Mouse (Mus musculus) MEL (cell line): ENCODE measurements around the gene Acox2. TPM values are rescaled to one million over a fixed set of nuclear protein-coding genes. Genes with fewer than 3 reads are reported as not detected.
A peak's percentile ranks its signal among the peaks of the same experiment; 100 is the strongest.

Experiments
- DNase-seq: peaks from one replicate; pipeline ENCODE4 v3.0.0; 2011; ENCODE audit warnings: low read depth, low spot score
- H3K27ac ChIP-seq: 2 replicates; pipeline ENCODE4 v1.5.1; 2012; ENCODE audit warnings: low read depth, mild to moderate bottlenecking, control low read depth, low read length, moderate library complexity; ENCODE audit not compliant: control insufficient read depth
- H3K27me3 ChIP-seq, 2 experiments: fragments of 150-350 bp in 1 of 2; sonication (generic) in 1 of 2; 2 replicates each; pipeline ENCODE4 v1.6.1; 2012; ENCODE audit warnings: low read length in 2 of 2, mild to moderate bottlenecking in 2 of 2, improper control_type of control experiment in 1 of 2, moderate library complexity in 1 of 2; ENCODE audit not compliant: insufficient read depth in 2 of 2, control insufficient read depth in 1 of 2
- H3K36me3 ChIP-seq, 2 experiments: 2 replicates each; pipeline ENCODE4 v1.6.1; 2012 to 2014; ENCODE audit warnings: low read length in 2 of 2, improper control_type of control experiment in 1 of 2, inconsistent platforms in 1 of 2, mild to moderate bottlenecking in 1 of 2; ENCODE audit not compliant: insufficient read depth in 2 of 2, control insufficient read depth in 1 of 2
- H3K4me1 ChIP-seq, 2 experiments: fragments of 150-350 bp in 1 of 2; sonication (generic) in 1 of 2; 2 replicates each; pipeline ENCODE4 v1.6.1; 2012; ENCODE audit warnings: low read length in 2 of 2, improper control_type of control experiment in 1 of 2, mild to moderate bottlenecking in 1 of 2; ENCODE audit not compliant: insufficient read depth in 2 of 2, control insufficient read depth in 1 of 2
- H3K4me3 ChIP-seq, 2 experiments: fragments of 150-350 bp in 1 of 2; sonication (generic) in 1 of 2; 2 replicates each; pipeline ENCODE4 v1.5.1; 2012; ENCODE audit warnings: low read depth in 2 of 2, low read length in 2 of 2, mild to moderate bottlenecking in 2 of 2, moderate library complexity in 2 of 2, control low read depth in 1 of 2, improper control_type of control experiment in 1 of 2; ENCODE audit not compliant: control insufficient read depth in 1 of 2, insufficient read depth in 1 of 2
- H3K79me2 ChIP-seq: 2 replicates; pipeline ENCODE4 v1.6.1; 2012; ENCODE audit warnings: mild to moderate bottlenecking, low read length, moderate library complexity; ENCODE audit not compliant: control insufficient read depth, poor library complexity, insufficient read depth
- H3K9ac ChIP-seq: 2 replicates; pipeline ENCODE4 v1.6.1; 2012; ENCODE audit warnings: low read depth, mild to moderate bottlenecking, control low read depth, low read length, moderate library complexity; ENCODE audit not compliant: control insufficient read depth, poor library complexity, severe bottlenecking
- H3K9me3 ChIP-seq: fragments of 150-350 bp; sonication (generic); replicated peaks from 2 replicates; pipeline ENCODE4 v1.6.1; 2012; ENCODE audit warnings: mild to moderate bottlenecking, low read length, improper control_type of control experiment, moderate library complexity; ENCODE audit not compliant: insufficient read depth
- BHLHE40 ChIP-seq: IDR thresholded peaks from 2 replicates; pipeline ENCODE4 v1.6.1; 2012; ENCODE audit warnings: low read depth, mild to moderate bottlenecking, inconsistent platforms, low read length, improper control_type of control experiment, borderline replicate concordance
- CHD1 ChIP-seq: IDR thresholded peaks from 2 replicates; pipeline ENCODE4 v1.6.1; 2012; ENCODE audit warnings: low read depth, mild to moderate bottlenecking, inconsistent platforms, low read length, improper control_type of control experiment
- CHD2 ChIP-seq: IDR thresholded peaks from 2 replicates; pipeline ENCODE4 v1.6.1; 2011; ENCODE audit warnings: low read length, improper control_type of control experiment
- CTCF ChIP-seq, 3 experiments: IDR thresholded peaks in 2 of 3; conservative IDR thresholded peaks in 1 of 3; 2 replicates each; pipeline ENCODE4 v1.5.1; 2011 to 2012; ENCODE audit warnings: low read length in 3 of 3, low read depth in 2 of 3, mild to moderate bottlenecking in 2 of 3, improper control_type of control experiment in 1 of 3, inconsistent platforms in 1 of 3, mixed read lengths in 1 of 3, moderate library complexity in 1 of 3; ENCODE audit not compliant: control insufficient read depth in 1 of 3, insufficient read depth in 1 of 3, poor library complexity in 1 of 3, severe bottlenecking in 1 of 3
- E2F4 ChIP-seq: IDR thresholded peaks from 2 replicates; pipeline ENCODE4 v1.6.1; 2011; ENCODE audit warnings: low read depth, low read length, improper control_type of control experiment, borderline replicate concordance
- ELF1 ChIP-seq: IDR thresholded peaks from 2 replicates; pipeline ENCODE4 v1.6.1; 2014; ENCODE audit warnings: low read depth, mild to moderate bottlenecking, inconsistent platforms, low read length, improper control_type of control experiment, moderate library complexity
- EP300 ChIP-seq, 2 experiments: IDR thresholded peaks; 2 replicates each; pipeline ENCODE4 v1.6.1; 2011; ENCODE audit warnings: improper control_type of control experiment in 2 of 2, low read length in 2 of 2, low read depth in 1 of 2, mild to moderate bottlenecking in 1 of 2
- ETS1 ChIP-seq: IDR thresholded peaks from 2 replicates; pipeline ENCODE4 v1.6.1; 2012; ENCODE audit warnings: low read depth, mild to moderate bottlenecking, inconsistent platforms, low read length, improper control_type of control experiment, moderate library complexity
- GABPA ChIP-seq: IDR thresholded peaks from 2 replicates; pipeline ENCODE4 v1.6.1; 2012; ENCODE audit warnings: low read depth, mild to moderate bottlenecking, inconsistent platforms, low read length, improper control_type of control experiment, moderate library complexity
- GATA1 ChIP-seq: IDR thresholded peaks from 2 replicates; pipeline ENCODE4 v1.6.1; 2011; ENCODE audit warnings: low read depth, low read length, improper control_type of control experiment
- HCFC1 ChIP-seq: IDR thresholded peaks from 2 replicates; pipeline ENCODE4 v1.6.1; 2012; ENCODE audit warnings: low read depth, mild to moderate bottlenecking, inconsistent platforms, low read length, improper control_type of control experiment, moderate library complexity
- KAT2A ChIP-seq: conservative IDR thresholded peaks from 2 replicates; pipeline ENCODE4 v1.6.1; 2012; ENCODE audit warnings: low read depth, low read length, improper control_type of control experiment, inconsistent platforms
- MAFK ChIP-seq: IDR thresholded peaks from 2 replicates; pipeline ENCODE4 v1.6.1; 2011; ENCODE audit warnings: low read depth, mild to moderate bottlenecking, low read length, improper control_type of control experiment, borderline replicate concordance
- MAX ChIP-seq: IDR thresholded peaks from 2 replicates; pipeline ENCODE4 v1.6.1; 2011; ENCODE audit warnings: low read length, improper control_type of control experiment
- MAZ ChIP-seq: IDR thresholded peaks from 2 replicates; pipeline ENCODE4 v1.6.1; 2012; ENCODE audit warnings: low read depth, mild to moderate bottlenecking, inconsistent platforms, low read length, improper control_type of control experiment
- MEF2A ChIP-seq: IDR thresholded peaks from 2 replicates; pipeline ENCODE4 v1.6.1; 2014; ENCODE audit warnings: low read depth, mild to moderate bottlenecking, inconsistent platforms, low read length, improper control_type of control experiment; ENCODE audit not compliant: poor library complexity, insufficient replicate concordance, severe bottlenecking; ENCODE audit errors: extremely low read depth
- MXI1 ChIP-seq: IDR thresholded peaks from 2 replicates; pipeline ENCODE4 v1.6.1; 2011; ENCODE audit warnings: mild to moderate bottlenecking, low read depth, low read length, improper control_type of control experiment
- MYB ChIP-seq: IDR thresholded peaks from 2 replicates; pipeline ENCODE4 v1.6.1; 2011; ENCODE audit warnings: mild to moderate bottlenecking, low read depth, low read length, improper control_type of control experiment
- MYC ChIP-seq: IDR thresholded peaks from 2 replicates; pipeline ENCODE4 v1.6.1; 2011; ENCODE audit warnings: low read depth, mild to moderate bottlenecking, low read length, improper control_type of control experiment, moderate library complexity
- NELFE ChIP-seq: IDR thresholded peaks from 2 replicates; pipeline ENCODE4 v1.6.1; 2011; ENCODE audit warnings: low read depth, low read length, improper control_type of control experiment
- NRF1 ChIP-seq: IDR thresholded peaks from 2 replicates; pipeline ENCODE4 v1.6.1; 2014; ENCODE audit warnings: low read depth, mild to moderate bottlenecking, inconsistent platforms, low read length, improper control_type of control experiment, moderate library complexity; ENCODE audit not compliant: poor library complexity, insufficient read depth, severe bottlenecking
- POLR2A ChIP-seq, 2 experiments: IDR thresholded peaks; 2 replicates each; pipeline ENCODE4 v1.6.1; 2011 to 2012; ENCODE audit warnings: low read length in 2 of 2, mild to moderate bottlenecking in 2 of 2, control low read depth in 1 of 2, improper control_type of control experiment in 1 of 2, low read depth in 1 of 2, moderate library complexity in 1 of 2; ENCODE audit not compliant: control insufficient read depth in 1 of 2, insufficient read depth in 1 of 2, poor library complexity in 1 of 2
- POLR2AphosphoS2 ChIP-seq: IDR thresholded peaks from 2 replicates; pipeline ENCODE4 v1.6.1; 2011; ENCODE audit warnings: low read length, improper control_type of control experiment
- POLR2AphosphoS5 ChIP-seq: IDR thresholded peaks from 2 replicates; pipeline ENCODE4 v1.6.1; 2012; ENCODE audit warnings: low read depth, borderline replicate concordance, mild to moderate bottlenecking, inconsistent platforms, low read length, moderate library complexity, mixed read lengths
- RCOR1 ChIP-seq: IDR thresholded peaks from 2 replicates; pipeline ENCODE4 v1.6.1; 2012; ENCODE audit warnings: low read depth, mild to moderate bottlenecking, inconsistent platforms, low read length, improper control_type of control experiment
- SIN3A ChIP-seq: IDR thresholded peaks from 2 replicates; pipeline ENCODE4 v1.6.1; 2012; ENCODE audit warnings: low read length, improper control_type of control experiment, inconsistent platforms
- SMC3 ChIP-seq: IDR thresholded peaks from 2 replicates; pipeline ENCODE4 v1.6.1; 2011; ENCODE audit warnings: low read depth, low read length, improper control_type of control experiment
- TAL1 ChIP-seq: IDR thresholded peaks from 2 replicates; pipeline ENCODE4 v1.6.1; 2012; ENCODE audit warnings: mild to moderate bottlenecking, inconsistent platforms, low read length, moderate library complexity, mixed read lengths
- TBP ChIP-seq: IDR thresholded peaks from 2 replicates; pipeline ENCODE4 v1.8.0; 2011; ENCODE audit warnings: low read depth, low read length, improper control_type of control experiment
- TCF12 ChIP-seq: IDR thresholded peaks from 2 replicates; pipeline ENCODE4 v1.6.1; 2014; ENCODE audit warnings: low read depth, mild to moderate bottlenecking, inconsistent platforms, low read length, improper control_type of control experiment, moderate library complexity
- UBTF ChIP-seq: IDR thresholded peaks from 2 replicates; pipeline ENCODE4 v1.6.1; 2012; ENCODE audit warnings: low read depth, mild to moderate bottlenecking, inconsistent platforms, low read length, improper control_type of control experiment, moderate library complexity, borderline replicate concordance; ENCODE audit not compliant: insufficient read depth
- USF1 ChIP-seq: IDR thresholded peaks from 2 replicates; pipeline ENCODE4 v1.6.1; 2014; ENCODE audit warnings: low read depth, mild to moderate bottlenecking, inconsistent platforms, low read length, improper control_type of control experiment, moderate library complexity
- USF2 ChIP-seq, 2 experiments: IDR thresholded peaks; 2 replicates each; pipeline ENCODE4 v1.6.1; 2011 to 2012; ENCODE audit warnings: improper control_type of control experiment in 2 of 2, low read length in 2 of 2, borderline replicate concordance in 1 of 2, inconsistent platforms in 1 of 2, low read depth in 1 of 2, mild to moderate bottlenecking in 1 of 2; ENCODE audit not compliant: insufficient read depth in 1 of 2
- ZC3H11A ChIP-seq: IDR thresholded peaks from 2 replicates; pipeline ENCODE4 v1.6.1; 2012; ENCODE audit warnings: low read depth, mild to moderate bottlenecking, inconsistent platforms, low read length, improper control_type of control experiment
- ZMIZ1 ChIP-seq: IDR thresholded peaks from 2 replicates; pipeline ENCODE4 v1.6.1; 2012; ENCODE audit warnings: low read depth, mild to moderate bottlenecking, inconsistent platforms, low read length, improper control_type of control experiment, moderate library complexity
- ZNF384 ChIP-seq: IDR thresholded peaks from 2 replicates; pipeline ENCODE4 v1.6.1; 2012; ENCODE audit warnings: low read depth, mild to moderate bottlenecking, inconsistent platforms, low read length, improper control_type of control experiment
- polyA plus RNA-seq, 2 experiments: library from polyadenylated mRNA; stranded (reverse) in 1 of 2; unstranded in 1 of 2; fragments of >175 nt in 1 of 2; fragments of >200 nt in 1 of 2; gene quantifications; 2 replicates each; pipeline versions ENCODE4 v1.2.1 to v1.2.4; 2012; ENCODE audit warnings: low replicate concordance in 2 of 2, low read depth in 1 of 2; ENCODE audit not compliant: insufficient read length in 2 of 2, insufficient read depth in 1 of 2, missing spikeins in 1 of 2
- total RNA-seq: library from RNA; depleted of rRNA; stranded (reverse); fragments of 300-350 nt; gene quantifications from 2 replicates; pipeline ENCODE4 v1.2.3, GENCODE M21; 2012

Acox2 gene
- total and polyA plus RNA-seq, 3 experiments, result 0.43 TPM; not detected in 2

DNA sequence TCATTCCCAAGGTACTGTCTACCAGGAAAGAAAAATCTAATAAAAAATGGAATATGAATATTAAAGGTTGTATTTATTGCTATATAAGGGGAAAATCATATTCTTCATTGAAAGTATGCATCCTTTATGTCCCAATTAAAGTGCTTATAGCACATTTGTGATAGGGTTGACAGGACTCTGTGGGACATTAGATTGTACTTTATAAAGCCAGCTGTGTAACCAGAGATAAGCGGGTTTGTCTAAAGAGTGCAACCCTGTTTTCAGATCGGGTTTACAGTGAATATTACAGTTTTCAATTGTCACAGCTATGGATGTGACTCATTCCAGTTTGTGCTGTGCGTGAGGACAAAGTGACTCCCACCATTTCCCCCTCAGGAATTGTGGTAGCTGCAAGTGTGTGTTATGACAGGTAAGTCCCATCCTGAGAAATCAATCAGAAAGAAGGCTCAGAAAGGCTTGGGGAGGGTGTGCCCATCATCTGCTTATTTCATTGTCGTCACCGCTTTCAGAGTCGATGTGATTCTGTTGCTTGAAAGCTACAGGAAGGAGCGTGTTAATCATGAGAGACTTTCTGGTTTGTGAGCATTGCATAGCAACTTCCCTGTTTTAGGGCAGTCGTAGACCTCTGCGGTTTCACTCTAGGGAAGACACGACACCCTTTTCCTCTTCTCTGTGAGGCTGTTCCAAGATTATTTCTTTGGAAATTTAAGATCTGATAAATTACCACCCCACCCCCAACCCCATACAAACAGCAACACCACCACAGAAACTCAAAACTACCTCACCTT is 35.5 kb downstream of the Acox2 start:
- TF ChIP-seq USF2 (IDR thresholded peaks at IDR 0.05; ENCODE audit: borderline replicate concordance in 1 of 2, insufficient read depth in 1 of 2, low read depth in 1 of 2, low read length in 2 of 2), result no peak
- TF ChIP-seq MAFK, result 0 out of 2 replicates have a peak, but pooled peaks have one; percentile 8
- TF ChIP-seq CHD1, result no peak
- TF ChIP-seq MYB, result no peak
- no peak for TF ChIP-seq ZC3H11A
- TF ChIP-seq RCOR1, result peak; percentile 54; the same call in 1 of the 2 replicates
- TF ChIP-seq CHD2, result no peak
- no peak for TF ChIP-seq MEF2A
- TF ChIP-seq NRF1, result no peak
- no peak for TF ChIP-seq BHLHE40
- TF ChIP-seq TCF12, result peak; percentile 83
- no peak for TF ChIP-seq USF1
- TF ChIP-seq SIN3A, result peak; percentile 61
- 0 out of 2 replicates have a peak, but pooled peaks have one; percentile 25 for TF ChIP-seq MYC
- TF ChIP-seq ETS1, result peak; percentile 56; the same call in 1 of the 2 replicates
- peak; percentile 78 for TF ChIP-seq TAL1
- TF ChIP-seq POLR2AphosphoS2, result no peak
- no peak for TF ChIP-seq MAZ
- peak; percentile 76 for TF ChIP-seq GATA1
- TF ChIP-seq GABPA, result no peak
- TF ChIP-seq POLR2A (IDR thresholded peaks at IDR 0.05; ENCODE audit: control insufficient read depth in 1 of 2, insufficient read depth in 1 of 2, low read depth in 1 of 2, low read length in 2 of 2, poor library complexity in 1 of 2), result no peak
- no peak for TF ChIP-seq CTCF (IDR thresholded peaks at IDR 0.05 in 2 of 3, conservative IDR thresholded peaks at IDR 0.05 in 1 of 3; ENCODE audit: control insufficient read depth in 1 of 3, insufficient read depth in 1 of 3, low read depth in 2 of 3, low read length in 3 of 3, poor library complexity in 1 of 3, severe bottlenecking in 1 of 3)
- TF ChIP-seq HCFC1, result no peak
- TF ChIP-seq EP300 (IDR thresholded peaks at IDR 0.05; ENCODE audit: low read depth in 1 of 2, low read length in 2 of 2), result peak; percentile 59 to 72
- no peak for TF ChIP-seq MAX
- TF ChIP-seq ZNF384, result no peak
- no peak for TF ChIP-seq KAT2A
- no peak for TF ChIP-seq E2F4
- TF ChIP-seq SMC3, result no peak
- TF ChIP-seq POLR2AphosphoS5, result no peak
- no peak for TF ChIP-seq MXI1
- no peak for TF ChIP-seq TBP
- TF ChIP-seq NELFE, result no peak
- TF ChIP-seq ZMIZ1, result no peak
- TF ChIP-seq UBTF, result no peak
- peak; percentile 34; the same call in 1 of the 2 replicates for TF ChIP-seq ELF1
- peaks cover 0 to 14% of the 10 kb centered on the region in 2 experiments; a peak in 2 of 4 replicates for H3K36me3 ChIP-seq
- peak overlapping the region; percentile 31 for H3K27ac ChIP-seq
- H3K4me1 ChIP-seq, result peaks cover 2% of the 10 kb centered on the region in 2 experiments; a peak in 2 of 4 replicates
- no peaks in the 10 kb centered on the region for H3K9me3 ChIP-seq
- no peak overlapping the region for H3K4me3 ChIP-seq
- peak; percentile 81 for DNase-seq
- no peaks in the 10 kb centered on the region for H3K79me2 ChIP-seq
- H3K9ac ChIP-seq, result no peak overlapping the region
- H3K27me3 ChIP-seq, result no peaks in the 10 kb centered on the region
